Comparison of ENCODE assay signal across 24 mouse cellular contexts in genomic region chr7:127153477-127153876, GRCm38 (mm10). TPM values are rescaled to one million over a fixed set of nuclear protein-coding genes. Genes with fewer than 3 reads are reported as not detected.
A peak's percentile ranks its signal among the peaks of the same experiment; 100 is the strongest.
DNase-seq lines count a peak whose midpoint lies in the region; ATAC-seq and TF ChIP-seq lines count a peak whose summit lies in the region.
"Had no signal": no experiment of that assay in that cellular context is flagged by ENCODE, and none has a peak within 500 bp of the region (broad histone marks: within the 10 kb centered on the region; RNA-seq: fewer than 3 reads in every experiment).

No protein-coding gene starts in this region.

- H3K4me3 ChIP-seq in heart, embryonic 16.5 days (ENCODE audit: low read length): no peak overlapping the region
- H3K4me3 ChIP-seq in intestine, postnatal 0 days (ENCODE audit: low read depth, low read length): no peak overlapping the region
- H3K4me3 ChIP-seq: embryonic facial prominence, embryonic 13.5 days; forebrain, embryonic 12.5 days; hindbrain, embryonic 15.5 days; left cerebral cortex, adult 2 months; limb, embryonic 12.5 days; liver, embryonic 15.5 days; midbrain, embryonic 10.5 days had no signal

- H3K27ac ChIP-seq in heart, embryonic 16.5 days (ENCODE audit: low read length): 0 out of 2 replicates have a peak overlapping the region, but pooled peaks have one; percentile 28
- H3K27ac ChIP-seq in intestine, postnatal 0 days (ENCODE audit: low read depth, low read length): no peak overlapping the region
- H3K27ac ChIP-seq: embryonic facial prominence, embryonic 13.5 days; forebrain, embryonic 12.5 days; hindbrain, embryonic 15.5 days; left cerebral cortex, adult 2 months; limb, embryonic 12.5 days; liver, embryonic 15.5 days; midbrain, embryonic 10.5 days had no signal

- no peaks in the 10 kb centered on the region for H3K36me3 ChIP-seq in heart, embryonic 16.5 days (ENCODE audit: control insufficient read depth, insufficient read depth)
- no peaks in the 10 kb centered on the region for H3K36me3 ChIP-seq in intestine, postnatal 0 days (ENCODE audit: control insufficient read depth, insufficient read depth)
- H3K36me3 ChIP-seq: embryonic facial prominence, embryonic 13.5 days; forebrain, embryonic 12.5 days; hindbrain, embryonic 15.5 days; limb, embryonic 12.5 days; liver, embryonic 15.5 days; midbrain, embryonic 10.5 days had no signal

- H3K27me3 ChIP-seq in heart, embryonic 16.5 days (ENCODE audit: control insufficient read depth, insufficient read depth, low read length): no peaks in the 10 kb centered on the region
- H3K27me3 ChIP-seq in intestine, postnatal 0 days (replicated peaks; ENCODE audit: control insufficient read depth, insufficient read depth, low read length): no peaks in the 10 kb centered on the region
- H3K27me3 ChIP-seq: embryonic facial prominence, embryonic 13.5 days; forebrain, embryonic 12.5 days; hindbrain, embryonic 15.5 days; limb, embryonic 12.5 days; liver, embryonic 15.5 days; Patski had no signal

- H3K9me3 ChIP-seq in heart, embryonic 16.5 days (replicated peaks; ENCODE audit: control insufficient read depth, low read length): no peaks in the 10 kb centered on the region
- no peaks in the 10 kb centered on the region for H3K9me3 ChIP-seq in intestine, postnatal 0 days (ENCODE audit: control insufficient read depth)
- H3K9me3 ChIP-seq: embryonic facial prominence, embryonic 13.5 days; forebrain, embryonic 12.5 days; hindbrain, embryonic 15.5 days; limb, embryonic 12.5 days; liver, embryonic 15.5 days; midbrain, embryonic 10.5 days had no signal

- peaks cover 5% of the 10 kb centered on the region; the same call in 1 of the 2 replicates for H3K4me1 ChIP-seq in heart, embryonic 16.5 days (ENCODE audit: control insufficient read depth, insufficient read depth, low read length)
- H3K4me1 ChIP-seq in intestine, postnatal 0 days (replicated peaks; ENCODE audit: control insufficient read depth, insufficient read depth, low read length): no peaks in the 10 kb centered on the region
- H3K4me1 ChIP-seq: embryonic facial prominence, embryonic 13.5 days; forebrain, embryonic 12.5 days; hindbrain, embryonic 15.5 days; limb, embryonic 12.5 days; midbrain, embryonic 10.5 days had no signal

- no peak for TF ChIP-seq CTCF in intestine, postnatal 0 days (IDR thresholded peaks at IDR 0.05; ENCODE audit: low read depth)

- no peak for DNase-seq in heart, postnatal 4 days
- DNase-seq in 416B (ENCODE audit: low read depth) (peak; percentile 71), MN1 (ENCODE audit: low spot score) (peak; percentile 33)
- DNase-seq in cerebellum, adult 11 months: no peak
- DNase-seq: cerebellum, adult 9-11 months; heart, adult 11 months; kidney, postnatal 10 days; lung, postnatal 36 days; right cerebral cortex, postnatal 14 days had no signal

- no peak overlapping the region for H3K9ac ChIP-seq in heart, embryonic 16.5 days (ENCODE audit: low read length)
- no peak overlapping the region for H3K9ac ChIP-seq in intestine, postnatal 0 days (ENCODE audit: low read depth, low read length)
- H3K9ac ChIP-seq: embryonic facial prominence, embryonic 13.5 days; forebrain, embryonic 12.5 days; hindbrain, embryonic 15.5 days; limb, embryonic 12.5 days; liver, embryonic 15.5 days had no signal

- WGBS in heart, embryonic 16.5 days: 33% methylated on average over 3 of the region's 3 CpGs
- 67% methylated on average over 3 of the region's 3 CpGs for WGBS in intestine, postnatal 0 days

- no peak overlapping the region for H3K4me2 ChIP-seq in heart, embryonic 16.5 days (ENCODE audit: low read depth, low read length)
- no peak overlapping the region for H3K4me2 ChIP-seq in intestine, postnatal 0 days (replicated peaks; ENCODE audit: low read depth)
- H3K4me2 ChIP-seq: embryonic facial prominence, embryonic 13.5 days; forebrain, embryonic 12.5 days; hindbrain, embryonic 15.5 days; limb, embryonic 12.5 days; liver, embryonic 15.5 days had no signal

- no peak for ATAC-seq in heart, embryonic 16.5 days (replicated peaks; ENCODE audit: extremely low read depth, insufficient read depth, low FRiP score)
- ATAC-seq in erythroid progenitor cell, adult 5-6 weeks (replicated peaks; ENCODE audit: low FRiP score, poor library complexity, severe bottlenecking): 0 out of 2 replicates have a peak, but pooled peaks have one; percentile 28
- no peak for ATAC-seq in intestine, postnatal 0 days
- ATAC-seq: activated CD4-positive, CD25-positive, alpha-beta regulatory T cell, adult 4 months; intestine, embryonic 16.5 days; Patski had no signal

RNA-seq across cellular contexts. Expression of gene Spn, which starts 15.9 kb away (rescaled TPM):
- 1.2 and 2.6 TPM in 2 replicates for polyA plus RNA-seq in heart, embryonic 16.5 days (2015; fragmentation: Nextera tagmentation; extraction: Ambion mirVana)
- total RNA-seq in heart, postnatal 4 days (2021): under 1 TPM; 0.38 to 0.67 TPM
- 16.2 and 30.2 TPM in 2 replicates for total RNA-seq in erythroid progenitor cell, adult 5-6 weeks (2015; ENCODE audit: low replicate concordance)
- total RNA-seq in erythroid progenitor cell, adult 5-6 weeks (2017; ENCODE audit: low replicate concordance): 30.8 and 32.0 TPM in 2 replicates
- 0.09 and 0.13 TPM in 2 replicates for polyA plus RNA-seq in intestine, postnatal 0 days (2015; fragmentation: Nextera tagmentation; extraction: Ambion mirVana)
- polyA plus RNA-seq: limb, embryonic 12.5 days; neural tube, embryonic 14.5 days had no signal

RNA-seq across cellular contexts. Expression of gene Qprt, which starts 31.5 kb away (rescaled TPM):
- polyA plus RNA-seq in heart, embryonic 16.5 days (2015; fragmentation: Nextera tagmentation; extraction: Ambion mirVana): 2.1 and 2.6 TPM in 2 replicates
- under 1 TPM; 0.19 to 0.20 TPM for total RNA-seq in heart, postnatal 4 days (2021)
- total RNA-seq in erythroid progenitor cell, adult 5-6 weeks (2015; ENCODE audit: low replicate concordance): not detected in 2 replicates
- total RNA-seq in erythroid progenitor cell, adult 5-6 weeks (2017; ENCODE audit: low replicate concordance): 1.8 TPM in 1 of 2 replicates, not detected in the other
- 1.8 and 2.0 TPM in 2 replicates for polyA plus RNA-seq in intestine, postnatal 0 days (2015; fragmentation: Nextera tagmentation; extraction: Ambion mirVana)
- total RNA-seq: heart, postnatal 25 days had no signal
- polyA plus RNA-seq: neural tube, embryonic 14.5 days; Patski had no signal

RNA-seq across cellular contexts. Expression of gene Cd2bp2, which starts 42.4 kb away (rescaled TPM):
- polyA plus RNA-seq in heart, embryonic 16.5 days (2015; fragmentation: Nextera tagmentation; extraction: Ambion mirVana): 42.2 and 44.4 TPM in 2 replicates
- 10 to 100 TPM; 57.3 to 57.7 TPM for total RNA-seq in heart, postnatal 4 days (2021)
- total RNA-seq in erythroid progenitor cell, adult 5-6 weeks (2015; ENCODE audit: low replicate concordance): 18.7 and 25.2 TPM in 2 replicates
- 43.6 and 63.3 TPM in 2 replicates for total RNA-seq in erythroid progenitor cell, adult 5-6 weeks (2017; ENCODE audit: low replicate concordance)
- polyA plus RNA-seq in intestine, postnatal 0 days (2015; fragmentation: Nextera tagmentation; extraction: Ambion mirVana): 29.2 and 30.2 TPM in 2 replicates

RNA-seq across cellular contexts. Expression of gene Tbc1d10b, which starts 54.8 kb away (rescaled TPM):
- 15.2 and 22.3 TPM in 2 replicates for polyA plus RNA-seq in heart, embryonic 16.5 days (2015; fragmentation: Nextera tagmentation; extraction: Ambion mirVana)
- total RNA-seq in heart, postnatal 4 days (2021): 10 to 100 TPM; 41.0 to 42.5 TPM
- 25.6 and 36.4 TPM in 2 replicates for total RNA-seq in erythroid progenitor cell, adult 5-6 weeks (2015; ENCODE audit: low replicate concordance)
- total RNA-seq in erythroid progenitor cell, adult 5-6 weeks (2017; ENCODE audit: low replicate concordance): 85.3 and 173 TPM in 2 replicates
- polyA plus RNA-seq in intestine, postnatal 0 days (2015; fragmentation: Nextera tagmentation; extraction: Ambion mirVana): 15.0 and 17.1 TPM in 2 replicates

RNA-seq across cellular contexts. Expression of gene Mylpf, which starts 55.2 kb away (rescaled TPM):
- 16.2 and 31.6 TPM in 2 replicates for polyA plus RNA-seq in heart, embryonic 16.5 days (2015; fragmentation: Nextera tagmentation; extraction: Ambion mirVana)
- total RNA-seq in heart, postnatal 4 days (2021): 10 to 100 TPM in 1 of 2 experiments, 1 to 10 TPM in 1; 3.1 to 33.0 TPM
- total RNA-seq in erythroid progenitor cell, adult 5-6 weeks (2015; ENCODE audit: low replicate concordance): 24.3 and 28.1 TPM in 2 replicates
- total RNA-seq in erythroid progenitor cell, adult 5-6 weeks (2017; ENCODE audit: low replicate concordance): 25.7 and 48.9 TPM in 2 replicates
- polyA plus RNA-seq in intestine, postnatal 0 days (2015; fragmentation: Nextera tagmentation; extraction: Ambion mirVana): 10.7 and 12.3 TPM in 2 replicates

Comparison
In these comparisons a context has a peak if more than half of its experiments do, and no peak if none do; other contexts are left out.
1. DNase-seq: peak in 416B (single experiment) and MN1 (single experiment); none in heart, postnatal 4 days (single experiment) and cerebellum, adult 11 months (single experiment).
2. RNA of gene Spn, which starts 15.9 kb away (total RNA-seq): 16.2 to 32.0 TPM in erythroid progenitor cell, adult 5-6 weeks; 0.38 to 0.67 TPM in heart, postnatal 4 days; every median in the first group is over 10 times any median in the second.